Mouse (Mus musculus) bone marrow macrophage, adult 2 months (primary cell): ENCODE measurements around the gene Nxpe5.

Source experiments
- CTCF ChIP-seq: IDR thresholded peaks from 2 replicates; pipeline ENCODE4 v1.5.1; 2012; ENCODE audit warnings: low read depth, mild to moderate bottlenecking, low read length, moderate library complexity
- POLR2A ChIP-seq: IDR thresholded peaks from 2 replicates; pipeline ENCODE4 v1.6.1; 2012; ENCODE audit warnings: mild to moderate bottlenecking, low read depth, low read length, borderline replicate concordance

- TF ChIP-seq POLR2A (no peak), CTCF (no peak)
These were observed 8.5 kb downstream of the Nxpe5 start for GRCm38 (mm10) chr5:138234224-138234623.
